Mouse (Mus musculus) c-Kit-positive CD71-negative TER-119-negative erythroid progenitor cells, embryonic 14.5 days (primary cell): ENCODE measurements around the gene Olfr1152.

Experiments used
- DNase-seq: peaks from one replicate; pipeline ENCODE4 v3.0.0-alpha.2; 2013; ENCODE audit warnings: low read depth

Olfr1152 gene

GRCm38 (mm10) chr2:87866192-87866591, at the start of gene Olfr1152:
Gene Olfr1152 (plus strand): TSS chr2:87866492.
- no peak for DNase-seq

GRCm38 (mm10) chr2:87830233-87830632, 36.1 kb upstream of the Olfr1152 start, which contains the start of gene Olfr1148:
Gene Olfr1148 (plus strand): TSS chr2:87830533.
- no peak for DNase-seq

GRCm38 (mm10) chr2:87843693-87844092, 22.6 kb upstream of the Olfr1152 start, which contains the start of gene Olfr1150-ps1:
Gene Olfr1150-ps1 (plus strand): TSS chr2:87843993.
- DNase-seq = no peak

GRCm38 (mm10) chr2:87855562-87855961, 10.7 kb upstream of the Olfr1152 start, which contains the start of gene Olfr1151:
Gene Olfr1151 (plus strand): TSS chr2:87855862.
- DNase-seq = no peak

- DNase-seq = no peak
Measured at GRCm38 (mm10) chr2:87894662-87895061, 28.4 kb downstream of the Olfr1152 start, which contains the start of gene Olfr1153. Gene Olfr1153 (plus strand): TSS chr2:87894962.

GRCm38 (mm10) chr2:87905066-87905465, 38.8 kb downstream of the Olfr1152 start, which contains the start of gene Olfr1154:
Gene Olfr1154 (minus strand): TSS chr2:87905166.
- no peak for DNase-seq
